Mouse (Mus musculus): ENCODE results near the gene Gstm3. TPM values are rescaled to one million over a fixed set of nuclear protein-coding genes. Genes with fewer than 3 reads are reported as not detected.
"Not testable (repeated sequence)": the region's sequence is repeated elsewhere in the genome, so short reads cannot be mapped to it uniquely, and the experiment has no call there.

Gene Gstm3
- total RNA-seq, 1 experiment from 2014 or later = not detected

DNA sequence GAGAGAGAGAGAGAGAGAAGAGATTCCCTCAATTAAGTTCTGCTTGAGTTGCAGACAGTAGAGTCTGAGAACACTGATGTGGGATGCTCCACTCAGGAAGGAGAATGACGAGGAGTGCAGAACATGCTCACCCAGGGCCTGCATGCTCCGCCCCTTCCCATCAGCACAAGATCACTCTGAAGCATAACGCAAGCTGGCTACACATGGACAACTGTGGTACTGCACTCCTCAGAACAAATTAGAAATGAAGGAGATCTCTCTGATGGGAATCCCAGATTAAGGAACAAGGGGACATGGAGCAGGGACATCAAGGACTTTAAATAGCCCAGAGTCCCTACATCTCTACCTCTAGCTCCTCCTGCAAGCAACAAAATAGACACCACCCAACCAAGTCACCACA lies 12.2 kb upstream of the Gstm3 start:
- ATAC-seq (replicated peaks; ENCODE audit: insufficient number of reproducible peaks, low FRiP score, low TSS enrichment, poor library complexity, severe bottlenecking) = no peak

DNA sequence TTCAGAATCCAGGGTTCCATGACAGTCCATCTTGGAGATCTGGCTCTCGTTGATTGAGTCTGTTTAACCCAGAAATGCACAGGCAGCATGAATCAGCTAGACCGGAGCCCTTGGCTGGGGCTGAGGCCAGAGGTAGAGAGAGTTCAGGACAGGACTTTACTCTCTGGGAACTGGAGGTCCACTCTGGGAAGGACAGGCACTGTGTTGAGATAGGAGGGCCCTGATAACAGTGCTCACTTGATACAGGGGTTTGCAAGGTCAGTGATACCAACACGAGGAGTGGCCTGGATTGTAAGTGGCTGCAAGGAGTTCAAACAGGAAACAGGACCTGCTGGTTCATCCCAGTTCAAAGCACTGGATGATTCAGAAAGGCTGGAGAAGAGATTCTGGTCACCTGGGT lies 8.6 kb upstream of the Gstm3 start:
- ATAC-seq (replicated peaks; ENCODE audit: insufficient number of reproducible peaks, low FRiP score, low TSS enrichment, poor library complexity, severe bottlenecking) = no peak

DNA sequence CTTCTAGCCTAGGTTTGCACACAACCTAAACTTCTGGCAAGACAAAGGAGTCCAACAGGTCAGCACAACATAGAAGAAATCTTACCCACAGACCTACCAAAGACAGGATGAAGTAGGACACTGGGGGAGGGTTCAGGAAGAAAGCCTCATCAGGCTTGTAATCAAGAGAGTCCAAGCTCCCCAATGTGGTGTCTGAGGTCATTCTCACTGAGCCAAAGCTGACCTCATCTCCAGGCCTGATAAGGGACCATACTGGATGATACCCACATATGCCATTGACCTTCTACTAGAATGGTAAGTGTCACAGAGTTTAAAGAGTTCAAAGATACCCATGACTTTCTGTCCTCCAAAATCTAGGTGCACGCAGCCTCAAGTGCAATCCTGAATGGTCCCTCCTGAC lies 5.2 kb upstream of the Gstm3 start:
- no peak for ATAC-seq (replicated peaks; ENCODE audit: insufficient number of reproducible peaks, low FRiP score, low TSS enrichment, poor library complexity, severe bottlenecking)

DNA sequence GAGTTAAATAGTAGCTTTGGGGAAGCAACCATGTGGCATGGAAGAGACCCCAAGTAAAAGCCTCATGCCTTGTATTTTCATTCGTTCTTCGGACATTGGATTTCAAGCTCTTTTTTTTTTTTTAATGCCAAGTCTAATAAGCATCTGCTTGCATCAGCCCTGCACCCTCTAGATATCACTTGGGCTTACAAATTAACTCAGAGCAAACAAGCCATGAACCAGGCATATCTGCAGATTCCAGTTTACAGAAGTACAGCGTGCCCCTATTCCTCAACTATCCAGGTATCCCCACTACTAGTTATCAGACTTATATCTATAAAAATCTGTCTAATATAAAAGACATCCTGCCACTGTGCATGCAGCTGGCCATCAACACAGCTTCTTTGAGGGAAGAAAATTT lies 3.0 kb upstream of the Gstm3 start:
- ATAC-seq (replicated peaks; ENCODE audit: insufficient number of reproducible peaks, low FRiP score, low TSS enrichment, poor library complexity, severe bottlenecking) = no peak

DNA sequence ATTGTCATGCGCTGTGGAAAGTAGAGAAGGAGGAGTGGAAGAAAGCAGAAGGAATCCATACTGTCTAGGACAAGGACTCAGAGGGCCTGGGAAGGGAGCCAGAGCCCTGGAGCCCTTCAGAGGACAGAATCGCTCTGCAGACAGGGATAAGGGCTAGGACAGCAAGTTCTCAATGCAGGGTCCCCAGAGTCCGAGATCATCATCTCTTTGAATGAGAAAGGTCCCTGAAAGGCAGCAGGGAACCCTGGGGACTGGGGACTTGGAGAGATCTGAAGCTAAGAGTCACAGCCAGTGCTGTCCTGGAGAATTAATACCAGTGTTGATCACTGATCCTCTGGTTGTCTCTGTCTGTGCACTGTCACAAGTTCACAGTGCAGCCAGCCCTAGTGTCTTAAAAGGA lies 2.0 kb upstream of the Gstm3 start:
- not testable (repeated sequence) for ATAC-seq (replicated peaks; ENCODE audit: insufficient number of reproducible peaks, low FRiP score, low TSS enrichment, poor library complexity, severe bottlenecking)

DNA sequence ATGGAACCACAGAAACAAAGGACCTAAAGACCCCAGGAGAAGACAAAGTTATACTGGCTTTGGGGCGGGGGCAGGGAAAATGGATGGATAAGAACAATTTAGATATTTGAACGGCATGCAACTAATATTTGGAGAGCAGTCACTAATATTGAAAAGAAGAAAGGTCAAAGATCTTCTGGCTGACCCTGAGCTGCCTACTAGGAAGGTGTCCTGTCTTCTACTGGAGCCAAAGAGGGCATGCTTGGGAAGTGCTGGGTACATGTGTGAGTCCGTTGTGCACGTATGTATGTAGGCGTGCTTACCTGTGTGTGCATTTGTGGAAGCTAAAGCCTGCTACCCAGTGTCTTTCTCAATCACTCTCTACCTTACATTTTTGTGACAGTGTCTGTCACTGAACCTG lies 2.5 kb downstream of the Gstm3 start:
- ATAC-seq (replicated peaks; ENCODE audit: insufficient number of reproducible peaks, low FRiP score, low TSS enrichment, poor library complexity, severe bottlenecking) = no peak

DNA sequence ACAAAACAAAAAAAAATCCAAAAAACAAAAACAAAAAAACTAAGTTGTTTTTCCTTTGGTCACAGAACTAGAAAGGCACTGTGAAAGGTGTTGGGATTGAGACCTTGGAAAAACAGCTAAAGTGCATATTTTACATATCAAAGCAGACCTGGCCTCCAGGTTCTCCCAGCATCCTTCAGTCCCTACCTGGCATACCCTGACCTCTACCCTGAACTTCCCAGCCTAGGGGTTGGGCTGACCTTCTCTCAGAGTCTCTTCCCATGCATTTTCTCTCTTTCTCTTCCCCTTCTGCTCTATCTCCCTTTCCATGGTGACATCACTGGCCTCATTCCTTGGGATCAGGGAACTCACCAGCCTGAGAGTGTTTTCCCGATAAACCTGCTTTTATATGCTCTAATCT lies 3.5 kb downstream of the Gstm3 start:
- ATAC-seq (replicated peaks; ENCODE audit: insufficient number of reproducible peaks, low FRiP score, low TSS enrichment, poor library complexity, severe bottlenecking) = no peak

DNA sequence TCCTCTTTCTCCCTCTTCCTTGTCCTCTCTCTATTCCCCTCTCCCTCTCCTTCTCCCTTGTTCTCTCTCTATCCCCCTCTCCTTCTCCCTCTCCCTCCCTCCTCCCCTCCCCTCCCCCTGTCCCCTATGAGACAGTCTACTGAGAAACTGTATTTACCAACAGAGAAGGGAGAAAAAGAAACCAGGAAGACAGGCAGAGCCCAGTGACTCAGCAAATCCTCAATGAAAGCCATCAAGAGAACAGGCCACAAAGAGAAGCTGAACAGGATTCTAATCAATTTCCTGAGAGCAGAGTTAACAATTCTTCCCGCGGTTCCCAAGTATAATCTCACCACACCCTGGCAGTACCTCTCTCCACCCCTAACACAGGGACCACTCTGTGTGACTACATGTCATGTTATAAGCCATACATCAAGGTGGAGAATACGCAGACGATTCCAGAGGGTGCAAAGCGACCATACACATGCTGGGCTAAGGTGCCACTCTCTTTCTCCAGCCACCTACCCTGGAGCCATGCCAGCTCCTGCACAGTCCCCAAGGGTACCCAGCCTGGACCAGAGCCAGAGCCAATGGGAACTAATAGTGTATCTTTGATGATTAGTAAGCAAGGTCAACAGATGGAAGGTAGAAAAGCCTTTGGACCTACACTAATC lies 4.3 kb downstream of the Gstm3 start:
- 0 out of 2 replicates have a peak, but pooled peaks have one; percentile 29 for ATAC-seq (replicated peaks; ENCODE audit: insufficient number of reproducible peaks, low FRiP score, low TSS enrichment, poor library complexity, severe bottlenecking)

DNA sequence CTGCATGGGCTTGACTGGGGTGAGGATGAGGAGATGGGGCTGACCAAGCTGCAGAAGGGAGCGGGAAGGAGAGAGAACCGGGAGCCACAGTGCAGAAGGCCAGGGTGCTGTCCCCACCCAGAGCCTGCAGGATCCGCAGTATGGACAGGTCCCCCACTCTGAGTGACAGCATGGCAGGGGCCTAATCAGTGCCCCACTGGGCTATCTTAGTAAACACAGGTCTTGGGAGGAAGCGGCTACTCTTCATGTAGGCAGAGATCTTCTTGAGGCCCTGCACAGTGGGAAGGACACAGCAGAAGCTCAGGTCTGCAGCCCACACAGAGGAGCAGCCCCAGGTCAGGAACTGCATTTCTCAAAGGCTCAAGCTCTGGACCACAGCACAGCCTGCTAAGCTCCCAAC lies 5.1 kb downstream of the Gstm3 start:
- no peak for ATAC-seq (replicated peaks; ENCODE audit: insufficient number of reproducible peaks, low FRiP score, low TSS enrichment, poor library complexity, severe bottlenecking)

DNA sequence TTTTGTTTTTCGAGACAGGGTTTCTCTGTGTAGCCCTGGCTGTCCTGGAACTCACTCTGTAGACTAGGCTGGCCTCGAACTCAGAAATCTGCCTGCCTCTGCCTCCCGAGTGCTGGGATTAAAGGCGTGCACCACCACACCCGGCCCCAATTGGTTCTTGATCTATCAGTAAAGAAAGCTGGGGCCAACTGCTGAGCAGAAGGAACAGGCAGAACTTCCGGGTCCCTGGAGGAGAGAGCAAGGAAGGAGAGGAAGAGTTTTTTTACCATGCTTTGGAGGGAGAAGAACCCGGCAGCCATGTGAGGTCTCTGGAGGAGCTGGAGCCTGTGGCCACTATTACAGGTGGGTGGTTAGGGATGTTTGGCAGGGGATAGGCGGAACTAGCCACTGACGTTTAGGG lies 13.8 kb downstream of the Gstm3 start:
- ATAC-seq (replicated peaks; ENCODE audit: insufficient number of reproducible peaks, low FRiP score, low TSS enrichment, poor library complexity, severe bottlenecking) = not testable (repeated sequence)

DNA sequence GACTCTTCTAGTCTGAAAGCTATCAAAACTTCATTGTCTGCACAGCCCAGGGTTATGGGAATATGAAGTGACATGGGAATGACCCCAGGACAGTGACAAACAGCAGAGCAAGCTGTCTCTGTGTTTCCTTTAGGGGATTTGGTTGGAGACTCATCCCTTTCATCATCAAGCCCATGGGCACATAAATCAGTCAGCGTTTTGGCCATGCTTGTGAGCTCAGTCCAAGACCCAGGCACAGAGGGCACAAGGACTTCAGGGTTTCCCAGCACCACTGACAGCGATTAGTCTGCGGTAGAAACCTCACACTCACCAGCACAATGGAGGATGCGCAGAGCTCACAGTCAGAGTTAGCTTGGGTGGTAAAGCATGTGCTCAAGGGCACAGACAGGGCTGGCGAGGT lies 15.2 kb downstream of the Gstm3 start:
- no peak for ATAC-seq (replicated peaks; ENCODE audit: insufficient number of reproducible peaks, low FRiP score, low TSS enrichment, poor library complexity, severe bottlenecking)

DNA sequence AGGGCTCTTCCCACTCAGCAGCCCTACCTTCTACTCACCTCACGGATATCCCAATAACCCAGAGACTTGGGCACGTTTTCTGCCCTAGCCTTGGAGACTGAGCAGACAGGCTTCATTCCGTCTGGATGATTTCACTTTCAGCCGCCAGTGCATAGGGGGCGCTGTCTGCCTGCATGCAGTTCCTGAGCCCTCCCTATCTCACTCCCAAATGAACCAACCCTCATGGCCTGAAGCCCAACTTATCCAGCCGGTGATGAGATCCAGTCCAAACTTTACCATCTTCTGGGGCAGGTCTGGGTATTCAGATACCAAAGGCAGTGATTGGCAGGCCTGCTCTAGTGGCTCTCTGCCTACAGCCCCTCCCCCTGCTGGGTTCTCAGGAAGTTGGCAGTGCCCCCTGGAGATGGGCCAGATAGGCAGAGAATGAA lies 15.7 kb downstream of the Gstm3 start:
- peak; percentile 61; the same call in 1 of the 2 replicates for ATAC-seq (replicated peaks; ENCODE audit: insufficient number of reproducible peaks, low FRiP score, low TSS enrichment, poor library complexity, severe bottlenecking)

DNA sequence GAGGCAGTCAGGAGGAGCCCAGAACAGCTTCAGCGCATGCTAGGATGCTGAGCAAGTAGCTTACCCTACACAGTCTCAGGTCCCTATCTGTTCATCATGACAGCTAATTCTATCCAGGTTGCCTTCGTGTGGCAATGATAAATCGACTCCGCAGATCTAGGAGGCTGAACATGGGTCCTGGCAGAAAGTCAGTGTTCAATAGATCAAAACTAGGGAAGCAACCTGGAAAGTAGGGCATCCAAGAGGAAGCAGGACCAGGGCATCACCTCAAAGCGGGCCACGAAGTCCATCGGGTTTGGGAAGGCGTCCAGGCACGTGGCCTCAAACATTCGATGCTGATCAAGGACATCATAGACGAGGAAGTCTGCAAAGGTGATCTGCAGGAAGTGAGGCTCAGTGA lies 18.6 kb downstream of the Gstm3 start:
- ATAC-seq (replicated peaks; ENCODE audit: insufficient number of reproducible peaks, low FRiP score, low TSS enrichment, poor library complexity, severe bottlenecking) = no peak

DNA sequence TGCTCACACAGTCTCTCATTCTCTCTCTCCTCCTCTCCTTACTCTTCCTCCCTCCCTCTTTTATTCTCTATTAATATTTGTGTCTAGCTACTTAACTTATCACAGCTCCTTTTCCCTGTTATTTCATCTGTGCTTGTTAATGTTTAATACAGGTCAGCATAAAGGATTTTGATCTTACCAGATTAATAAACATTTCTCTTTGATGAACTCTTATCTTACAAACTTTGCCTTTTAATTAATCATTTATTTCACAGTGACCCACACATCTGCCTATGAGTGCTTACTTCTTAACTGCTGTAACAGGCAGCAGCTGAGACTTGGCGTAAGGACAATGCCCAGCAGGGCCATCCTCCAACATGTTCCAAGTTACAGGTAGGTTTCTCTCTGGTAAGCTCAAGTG lies 19.6 kb downstream of the Gstm3 start:
- not testable (repeated sequence) for ATAC-seq (replicated peaks; ENCODE audit: insufficient number of reproducible peaks, low FRiP score, low TSS enrichment, poor library complexity, severe bottlenecking)

DNA sequence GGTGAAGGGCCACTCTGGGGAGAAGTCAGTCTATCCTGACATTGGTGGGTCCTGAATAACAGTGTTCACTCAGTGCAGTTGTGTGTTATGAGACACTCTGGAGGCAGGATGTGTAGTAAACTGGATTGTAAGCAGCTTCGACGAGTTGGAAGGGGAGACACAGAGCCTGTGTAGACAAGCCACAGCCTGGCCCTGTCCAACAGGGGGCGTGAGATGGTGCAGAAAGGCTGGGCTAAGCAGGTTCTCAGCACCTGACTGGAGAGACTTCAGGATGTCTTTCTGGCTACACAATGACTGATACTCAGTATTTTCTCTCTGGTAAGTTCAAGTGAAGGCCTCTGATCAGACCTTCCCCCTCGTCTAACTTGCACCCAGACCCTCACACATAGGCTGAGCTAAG lies 23.4 kb downstream of the Gstm3 start:
- ATAC-seq (replicated peaks; ENCODE audit: insufficient number of reproducible peaks, low FRiP score, low TSS enrichment, poor library complexity, severe bottlenecking) = no peak

DNA sequence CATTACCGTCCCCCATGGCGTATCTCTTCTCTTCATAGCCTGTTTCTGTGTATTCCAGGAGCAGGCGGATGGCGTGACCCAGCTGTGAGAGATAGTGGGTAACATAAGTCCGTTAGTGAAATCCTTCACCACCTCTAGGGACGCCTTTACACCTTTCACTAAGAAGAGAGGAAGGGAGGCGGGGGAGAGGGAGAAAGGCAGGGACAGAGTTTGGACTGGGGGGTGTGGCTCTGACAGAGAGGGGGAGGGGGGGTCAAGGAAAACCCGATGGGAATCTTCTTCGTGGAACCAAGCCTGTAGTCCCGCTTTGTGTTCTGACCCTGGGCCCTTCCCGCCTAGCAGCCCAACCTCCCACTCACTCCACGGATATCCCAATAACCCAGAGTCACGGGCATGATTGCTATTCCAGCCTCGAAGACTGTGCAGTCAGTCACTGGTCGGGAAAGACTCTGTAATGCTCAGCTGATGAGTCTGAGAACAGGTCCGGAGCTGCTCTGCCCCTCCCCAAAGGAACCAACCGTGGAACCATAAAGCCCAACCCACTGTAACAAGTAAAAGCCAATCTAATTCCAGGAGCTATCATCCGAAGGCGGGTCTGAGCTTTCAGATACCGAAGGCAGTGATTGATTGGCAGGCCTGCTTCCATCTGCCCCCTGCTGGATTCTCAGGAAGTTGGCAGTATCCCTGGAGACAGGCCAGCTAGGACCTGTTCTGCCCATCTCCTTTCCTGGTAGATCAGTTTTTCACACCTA lies 25.7 kb downstream of the Gstm3 start, which contains the start of gene Gstm6:
Gene Gstm6, minus strand, starts transcription at position 511 of the 752 bp plus-strand sequence.
- ATAC-seq (replicated peaks; ENCODE audit: insufficient number of reproducible peaks, low FRiP score, low TSS enrichment, poor library complexity, severe bottlenecking) = no peak

DNA sequence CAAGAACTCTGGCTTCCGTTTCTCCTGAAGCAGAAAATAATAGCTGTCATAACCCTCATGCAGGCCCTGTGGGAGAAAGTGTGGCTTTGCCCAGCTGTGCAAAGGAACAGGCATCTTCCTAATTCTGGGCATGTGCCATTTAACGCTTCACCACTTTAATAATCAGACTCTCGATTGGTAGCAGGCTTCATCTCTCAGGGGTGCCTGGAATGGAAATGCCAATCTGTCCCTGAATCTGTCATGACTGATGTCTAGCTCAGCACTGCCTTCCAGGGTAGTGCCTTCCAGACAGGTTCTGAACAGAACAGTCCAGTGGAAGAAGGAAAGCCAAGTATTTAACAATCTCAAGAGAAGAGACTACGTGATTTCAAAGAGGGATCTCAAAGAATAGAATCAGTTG lies 27.8 kb downstream of the Gstm3 start:
- no peak for ATAC-seq (replicated peaks; ENCODE audit: insufficient number of reproducible peaks, low FRiP score, low TSS enrichment, poor library complexity, severe bottlenecking)

DNA sequence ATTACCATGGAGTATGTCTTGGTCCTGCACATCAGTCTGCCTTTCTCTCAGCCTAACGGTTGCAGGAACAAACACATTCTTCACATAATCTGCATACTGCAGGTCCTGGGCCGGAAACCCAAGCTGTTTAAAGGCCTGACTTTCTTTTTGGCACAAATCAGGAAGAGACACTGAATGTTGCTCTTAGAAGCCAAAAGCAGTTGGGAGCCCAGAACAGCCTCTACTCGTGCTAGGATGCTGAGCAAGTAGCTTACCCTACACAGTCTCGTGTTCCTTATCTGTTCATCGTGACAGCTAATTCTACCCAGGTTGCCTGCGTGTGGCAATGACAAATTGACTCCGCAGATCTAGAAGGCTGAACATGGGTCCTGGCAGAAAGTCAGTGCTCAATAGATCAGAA lies 28.6 kb downstream of the Gstm3 start:
- ATAC-seq (replicated peaks; ENCODE audit: insufficient number of reproducible peaks, low FRiP score, low TSS enrichment, poor library complexity, severe bottlenecking) = no peak

DNA sequence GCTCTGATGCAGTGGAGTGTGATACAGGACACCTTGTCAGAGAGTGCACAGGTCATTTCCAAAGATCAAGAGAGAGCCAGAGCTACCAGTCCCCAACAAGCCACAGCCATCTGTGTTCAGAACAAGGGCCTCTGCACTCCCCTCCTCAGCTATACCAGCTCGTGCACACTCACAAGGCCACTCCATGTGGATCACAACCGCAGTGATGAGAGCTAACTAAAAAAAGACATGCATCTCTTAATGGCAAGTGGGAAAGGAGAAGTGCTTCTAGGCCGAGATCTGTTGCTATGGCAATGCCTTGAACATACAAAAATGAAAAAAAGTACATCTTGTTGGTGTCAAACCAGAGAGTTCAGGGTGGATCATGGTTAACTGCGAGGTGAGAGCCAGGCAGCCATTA lies 29.3 kb downstream of the Gstm3 start:
- ATAC-seq (replicated peaks; ENCODE audit: insufficient number of reproducible peaks, low FRiP score, low TSS enrichment, poor library complexity, severe bottlenecking) = no peak

DNA sequence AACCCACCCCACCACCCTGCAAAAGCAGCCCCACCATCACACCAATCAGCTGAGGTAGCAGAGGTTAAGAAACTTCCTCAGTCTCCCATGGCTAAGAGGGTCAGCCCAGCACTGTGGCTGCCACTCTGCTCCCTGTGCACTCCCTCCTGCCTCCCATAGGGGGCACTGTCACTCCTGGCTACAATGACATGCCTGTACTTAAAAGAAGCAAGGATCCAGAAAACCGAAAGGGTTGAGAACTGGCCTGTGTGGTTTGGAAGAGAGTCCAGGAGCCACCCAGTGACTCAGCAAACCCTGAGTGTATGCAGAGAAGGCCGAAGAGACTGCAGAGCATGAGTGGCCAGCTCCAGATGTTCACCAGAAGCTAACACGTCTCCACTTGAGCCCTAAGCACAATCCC lies 29.7 kb downstream of the Gstm3 start:
- ATAC-seq (replicated peaks; ENCODE audit: insufficient number of reproducible peaks, low FRiP score, low TSS enrichment, poor library complexity, severe bottlenecking) = peak; percentile 75

Measured in monocyte, adult 5-6 weeks (primary cell).